Mouse (Mus musculus) megakaryocyte, embryonic 14.5 days (primary cell): ENCODE data around the gene Mum1l1.

Experiments used
- FLI1 ChIP-seq: IDR thresholded peaks from 2 replicates; pipeline ENCODE4 v1.6.1; 2012; ENCODE audit warnings: low read length, inconsistent platforms, mixed read lengths
- GATA1 ChIP-seq: IDR thresholded peaks from 3 replicates; pipeline ENCODE4 v1.6.1; 2012; ENCODE audit warnings: mixed read lengths, low read length, inconsistent platforms, borderline replicate concordance

DNA sequence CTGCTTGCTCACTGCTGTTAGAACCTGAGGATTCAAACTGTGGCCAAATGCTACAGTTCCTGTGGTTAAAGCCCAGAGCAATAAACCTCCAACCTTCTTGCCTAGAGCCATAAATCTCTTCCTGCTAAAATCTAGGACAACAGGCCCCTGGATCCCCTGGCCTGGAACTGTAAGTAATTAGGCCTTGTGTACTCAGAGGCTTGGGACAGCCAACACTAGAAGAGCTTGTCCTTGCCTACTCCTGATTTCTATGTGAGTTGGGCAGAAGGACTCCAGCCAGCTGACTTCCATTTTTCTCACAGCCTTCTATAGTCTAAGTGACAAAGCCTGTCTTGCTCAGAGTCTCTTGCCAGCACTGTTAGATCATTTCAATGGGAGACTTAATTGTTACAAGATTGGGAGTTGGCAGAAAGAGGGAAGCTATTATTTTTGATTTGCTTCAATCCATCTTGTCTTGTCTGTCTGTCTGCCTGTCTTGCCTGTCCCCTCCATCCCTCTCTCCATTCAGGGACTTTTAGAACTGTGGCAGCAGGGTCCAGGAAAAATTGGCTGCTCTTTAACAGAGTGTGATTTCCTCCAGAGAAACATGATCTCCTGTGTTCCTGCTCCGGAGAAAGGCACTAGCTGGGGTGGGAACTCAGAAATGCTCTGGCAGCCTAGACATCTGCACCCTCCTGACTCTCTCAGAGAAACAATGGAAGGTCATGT is 15.1 kb upstream of the Mum1l1 start:
- TF ChIP-seq GATA1 (no peak), FLI1 (no peak)
